Mouse (Mus musculus): Measurements from ENCODE around the gene Fbxo9.
A peak's percentile ranks its signal among the peaks of the same experiment; 100 is the strongest.
"Not testable (repeated sequence)": the region's sequence is repeated elsewhere in the genome, so short reads cannot be mapped to it uniquely, and the experiment has no call there.

Fbxo9 gene

GRCm38 (mm10) chr9:78108796-78109239, at the start of gene Fbxo9, which contains the start of gene Ick:
Gene Fbxo9, minus strand, starts transcription at chr9:78109065.
Gene Ick, plus strand, starts transcription at chr9:78109192.
- DNase-seq (ENCODE audit: extremely low spot score, low read depth, low spot score) = peak; percentile 88

- no peak for DNase-seq (ENCODE audit: extremely low spot score, low read depth, low spot score)
Observed at GRCm38 (mm10) chr9:78157221-78157620, 48.4 kb upstream of the Fbxo9 start.

- no peak for DNase-seq (ENCODE audit: extremely low spot score, low read depth, low spot score)
Observed at GRCm38 (mm10) chr9:78154211-78154977, 45.5 kb upstream of the Fbxo9 start.

GRCm38 (mm10) chr9:78149770-78150169, 40.9 kb upstream of the Fbxo9 start:
- not testable (repeated sequence) for DNase-seq (ENCODE audit: extremely low spot score, low read depth, low spot score)

GRCm38 (mm10) chr9:78148149-78148548, 39.3 kb upstream of the Fbxo9 start:
- no peak for DNase-seq (ENCODE audit: extremely low spot score, low read depth, low spot score)

- no peak for DNase-seq (ENCODE audit: extremely low spot score, low read depth, low spot score)
Observed at GRCm38 (mm10) chr9:78146627-78147026, 37.8 kb upstream of the Fbxo9 start.

- DNase-seq (ENCODE audit: extremely low spot score, low read depth, low spot score) = no peak
Observed at GRCm38 (mm10) chr9:78146099-78146498, 37.2 kb upstream of the Fbxo9 start.

GRCm38 (mm10) chr9:78139463-78139862, 30.6 kb upstream of the Fbxo9 start:
- DNase-seq (ENCODE audit: extremely low spot score, low read depth, low spot score) = no peak

GRCm38 (mm10) chr9:78138044-78138676, 29.3 kb upstream of the Fbxo9 start:
- DNase-seq (ENCODE audit: extremely low spot score, low read depth, low spot score) = no peak

- no peak for DNase-seq (ENCODE audit: extremely low spot score, low read depth, low spot score)
Observed at GRCm38 (mm10) chr9:78135658-78136057, 26.8 kb upstream of the Fbxo9 start.

GRCm38 (mm10) chr9:78126643-78127042, 17.8 kb upstream of the Fbxo9 start:
- no peak for DNase-seq (ENCODE audit: extremely low spot score, low read depth, low spot score)

- no peak for DNase-seq (ENCODE audit: extremely low spot score, low read depth, low spot score)
Observed at GRCm38 (mm10) chr9:78126007-78126406, 17.1 kb upstream of the Fbxo9 start.

GRCm38 (mm10) chr9:78124297-78124696, 15.4 kb upstream of the Fbxo9 start:
- no peak for DNase-seq (ENCODE audit: extremely low spot score, low read depth, low spot score)

GRCm38 (mm10) chr9:78122939-78123712, 14.3 kb upstream of the Fbxo9 start:
- no peak for DNase-seq (ENCODE audit: extremely low spot score, low read depth, low spot score)

- DNase-seq (ENCODE audit: extremely low spot score, low read depth, low spot score) = no peak
Observed at GRCm38 (mm10) chr9:78121985-78122384, 13.1 kb upstream of the Fbxo9 start.

- DNase-seq (ENCODE audit: extremely low spot score, low read depth, low spot score) = no peak
Observed at GRCm38 (mm10) chr9:78121358-78121757, 12.5 kb upstream of the Fbxo9 start.

GRCm38 (mm10) chr9:78117690-78118089, 8.8 kb upstream of the Fbxo9 start:
- no peak for DNase-seq (ENCODE audit: extremely low spot score, low read depth, low spot score)

GRCm38 (mm10) chr9:78115746-78116145, 6.9 kb upstream of the Fbxo9 start:
- DNase-seq (ENCODE audit: extremely low spot score, low read depth, low spot score) = no peak

GRCm38 (mm10) chr9:78113538-78113885, 4.6 kb upstream of the Fbxo9 start:
- no peak for DNase-seq (ENCODE audit: extremely low spot score, low read depth, low spot score)

- no peak for DNase-seq (ENCODE audit: extremely low spot score, low read depth, low spot score)
Observed at GRCm38 (mm10) chr9:78112770-78113537, 4.1 kb upstream of the Fbxo9 start.

- no peak for DNase-seq (ENCODE audit: extremely low spot score, low read depth, low spot score)
Observed at GRCm38 (mm10) chr9:78111456-78111855, 2.6 kb upstream of the Fbxo9 start.
